Mouse (Mus musculus): ENCODE results near the gene 4930518I15Rik. TPM values are rescaled to one million over a fixed set of nuclear protein-coding genes. Genes with fewer than 3 reads are reported as not detected.
A peak's percentile ranks its signal among the peaks of the same experiment; 100 is the strongest.

4930518I15Rik gene
- total and polyA plus RNA-seq, 3 experiments = 0.51 to 0.81 (median 0.72) TPM

GRCm38 (mm10) chr2:156841841-156842706 lies 15.7 kb downstream of the 4930518I15Rik start:
- dilution Hi-C loops (cut with MboI; ENCODE audit: extremely low pct_ligation_motif_present, extremely low pct_unique_long_range_greater_than_20kb, low sequenced_read_pairs) = no loop called here
- H3K4me2 ChIP-seq (ENCODE audit: insufficient read depth, low read depth, poor library complexity, severe bottlenecking) = peak overlapping the region; percentile 55
- H3K27me3 ChIP-seq (replicated peaks) = no peaks in the 10 kb centered on the region
- in situ Hi-C loops (cut with MboI; ENCODE audit: low pct_ligation_motif_present, low pct_unique_long_range_greater_than_20kb, low sequenced_read_pairs) = no loop called here
- H3K9me3 ChIP-seq (replicated peaks; ENCODE audit: low read length) = no peaks in the 10 kb centered on the region
- peaks cover 4 to 40% of the 10 kb centered on the region in 2 experiments for H3K4me1 ChIP-seq (ENCODE audit: control insufficient read depth in 1 of 2, insufficient read depth in 2 of 2)
- H3K27ac ChIP-seq (ENCODE audit: insufficient read depth, low read depth) = no peak overlapping the region
- H3K4me3 ChIP-seq (replicated peaks in 1 of 3; ENCODE audit: low read depth in 2 of 3, low read length in 2 of 3, poor library complexity in 1 of 3) = peak overlapping the region; percentile 61 to 80 (median 79)
- H3K36me3 ChIP-seq (replicated peaks in 1 of 2; ENCODE audit: control insufficient read depth in 1 of 2, insufficient read depth in 1 of 2, low read length in 1 of 2) = peaks cover 2 to 40% of the 10 kb centered on the region in 2 experiments
- peaks cover 18% of the 10 kb centered on the region; the same call in 1 of the 2 replicates for H3K79me2 ChIP-seq (replicated peaks; ENCODE audit: control insufficient read depth, extremely low read depth, insufficient read depth, poor library complexity, severe bottlenecking)
- TF ChIP-seq MEF2A (IDR thresholded peaks at IDR 0.05; ENCODE audit: borderline replicate concordance, low read depth, low read length) (0 out of 2 replicates have a peak, but pooled peaks have one; percentile 13), MAFK (IDR thresholded peaks at IDR 0.05; ENCODE audit: insufficient replicate concordance, low read length) (no peak), CTCF (conservative IDR thresholded peaks at IDR 0.05 in 1 of 2, IDR thresholded peaks at IDR 0.05 in 1 of 2; ENCODE audit: low read depth in 2 of 2, low read length in 2 of 2) (no peak), ETS1 (conservative IDR thresholded peaks at IDR 0.05; ENCODE audit: low read depth, low read length) (no peak), MAZ (IDR thresholded peaks at IDR 0.05; ENCODE audit: low read depth, low read length) (no peak), GABPA (IDR thresholded peaks at IDR 0.05; ENCODE audit: insufficient replicate concordance, low read depth, low read length) (no peak), EP300 (IDR thresholded peaks at IDR 0.05; ENCODE audit: low read length) (no peak)
- peak overlapping the region; percentile 65; the same call in 1 of the 2 replicates for H3K9ac ChIP-seq (ENCODE audit: insufficient read depth, low read depth)
- no peak for DNase-seq (ENCODE audit: extremely low read depth)

DNA sequence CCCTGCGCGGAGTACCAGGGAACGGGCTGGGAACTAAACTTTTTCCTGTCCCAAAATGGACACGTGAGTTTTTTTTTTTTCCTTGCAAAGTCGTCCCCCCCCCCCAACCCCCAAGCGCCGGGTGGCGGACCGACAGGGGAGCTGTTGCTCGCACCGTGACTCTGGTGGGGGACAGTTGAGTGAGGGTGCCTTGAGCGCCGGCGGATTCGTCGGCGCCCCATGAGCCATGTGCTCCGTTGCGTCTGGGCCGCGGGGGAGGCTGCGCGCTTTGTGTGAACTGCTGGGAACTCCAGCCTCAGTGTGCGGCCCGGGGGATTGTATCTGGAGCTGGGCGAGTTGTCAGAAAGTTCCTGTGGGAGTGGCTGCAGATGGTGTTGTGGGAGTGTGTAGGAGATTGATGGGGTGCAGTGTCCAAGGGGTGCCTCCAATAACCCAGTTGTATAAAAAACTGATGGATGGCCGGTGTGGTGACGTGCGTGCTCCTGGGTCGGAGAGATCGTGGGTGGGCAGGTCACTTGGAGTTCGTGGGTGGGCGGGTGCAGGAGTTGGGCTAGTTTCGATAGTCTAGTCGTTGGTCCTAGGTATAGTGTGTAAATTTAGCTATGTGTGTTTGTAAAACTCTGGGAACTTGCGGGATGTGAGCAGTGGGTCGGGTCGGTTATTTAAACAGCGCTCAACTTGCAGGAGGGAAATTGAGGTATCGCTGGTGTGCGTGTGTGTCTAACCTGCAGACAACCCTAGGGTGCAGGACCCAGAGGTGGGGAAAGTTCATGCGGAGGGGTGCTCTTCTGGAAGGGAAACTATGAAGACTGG lies 16.5 kb downstream of the 4930518I15Rik start:
- no peak for DNase-seq (ENCODE audit: extremely low read depth)
- Histone ChIP-seq H3K27ac (ENCODE audit: insufficient read depth, low read depth) (no peak overlapping the region), H3K9ac (ENCODE audit: insufficient read depth, low read depth) (peak overlapping the region; percentile 65), H3K27me3 (replicated peaks) (no peaks in the 10 kb centered on the region), H3K79me2 (replicated peaks; ENCODE audit: control insufficient read depth, extremely low read depth, insufficient read depth, poor library complexity, severe bottlenecking) (peaks cover 18% of the 10 kb centered on the region; the same call in 1 of the 2 replicates), H3K36me3 (replicated peaks in 1 of 2; ENCODE audit: control insufficient read depth in 1 of 2, insufficient read depth in 1 of 2, low read length in 1 of 2) (peaks cover 0 to 35% of the 10 kb centered on the region in 2 experiments), H3K4me3 (replicated peaks in 1 of 3; ENCODE audit: low read depth in 2 of 3, low read length in 2 of 3, poor library complexity in 1 of 3) (peak overlapping the region; percentile 61 to 80 (median 79)), H3K4me1 (ENCODE audit: control insufficient read depth in 1 of 2, insufficient read depth in 2 of 2) (peaks cover 4 to 40% of the 10 kb centered on the region in 2 experiments), H3K9me3 (replicated peaks; ENCODE audit: low read length) (no peaks in the 10 kb centered on the region), H3K4me2 (ENCODE audit: insufficient read depth, low read depth, poor library complexity, severe bottlenecking) (peak overlapping the region; percentile 55)
- dilution Hi-C loops (cut with MboI; ENCODE audit: extremely low pct_ligation_motif_present, extremely low pct_unique_long_range_greater_than_20kb, low sequenced_read_pairs) (no loop called here), in situ Hi-C loops (cut with MboI; ENCODE audit: low pct_ligation_motif_present, low pct_unique_long_range_greater_than_20kb, low sequenced_read_pairs) (no loop called here)
- peak; percentile 59 for TF ChIP-seq MAX (IDR thresholded peaks at IDR 0.05; ENCODE audit: low read length)
- TF ChIP-seq POLR2A (IDR thresholded peaks at IDR 0.05; ENCODE audit: low read depth, low read length) = no peak; the same call in 1 of the 2 replicates
- TF ChIP-seq IRF4 (IDR thresholded peaks at IDR 0.05; ENCODE audit: low read depth, low read length) = no peak
- 0 out of 2 replicates have a peak, but pooled peaks have one; percentile 8 for TF ChIP-seq TCF12 (IDR thresholded peaks at IDR 0.05; ENCODE audit: low read depth, low read length)
- no peak for TF ChIP-seq CHD1 (IDR thresholded peaks at IDR 0.05; ENCODE audit: low read depth, low read length)
- peak; percentile 89 for TF ChIP-seq MXI1 (IDR thresholded peaks at IDR 0.05; ENCODE audit: low read depth, low read length)
- peak; percentile 68 for TF ChIP-seq MYC (IDR thresholded peaks at IDR 0.05; ENCODE audit: low read depth, low read length)
- no peak for TF ChIP-seq NRF1 (IDR thresholded peaks at IDR 0.05; ENCODE audit: low read depth, low read length)
- TF ChIP-seq UBTF (IDR thresholded peaks at IDR 0.05; ENCODE audit: low read depth, low read length) = 0 out of 2 replicates have a peak, but pooled peaks have one; percentile 26
- peak; percentile 9; the same call in 1 of the 2 replicates for TF ChIP-seq SIN3A (IDR thresholded peaks at IDR 0.05; ENCODE audit: low read length)
- no peak for TF ChIP-seq RAD21 (IDR thresholded peaks at IDR 0.05; ENCODE audit: low read depth, low read length)
- TF ChIP-seq CHD2 (IDR thresholded peaks at IDR 0.05; ENCODE audit: low read length) = no peak
- TF ChIP-seq BHLHE40 (IDR thresholded peaks at IDR 0.05; ENCODE audit: low read depth, low read length) = peak; percentile 53
- TF ChIP-seq GABPA (IDR thresholded peaks at IDR 0.05; ENCODE audit: insufficient replicate concordance, low read depth, low read length) = no peak

Data from CH12.LX (cell line).